Mouse (Mus musculus): ENCODE measurements at regions not wholly inside any gene's neighbourhood (a gene's known extent, or its start where the extent isn't known, plus 50 kb on each side); places are given as distances from the start of the nearest gene placed in this dataset.
A peak's percentile ranks its signal among the peaks of the same experiment; 100 is the strongest.

- DNase-seq (ENCODE audit: extremely low spot score), result no peak
Observed at GRCm38 (mm10) chr13:69182478-69182877, 183.1 kb upstream of the Adcy2 start.

- DNase-seq (ENCODE audit: extremely low spot score), result no peak
Observed at GRCm38 (mm10) chr13:69190661-69191060, 191.3 kb upstream of the Adcy2 start.

DNA sequence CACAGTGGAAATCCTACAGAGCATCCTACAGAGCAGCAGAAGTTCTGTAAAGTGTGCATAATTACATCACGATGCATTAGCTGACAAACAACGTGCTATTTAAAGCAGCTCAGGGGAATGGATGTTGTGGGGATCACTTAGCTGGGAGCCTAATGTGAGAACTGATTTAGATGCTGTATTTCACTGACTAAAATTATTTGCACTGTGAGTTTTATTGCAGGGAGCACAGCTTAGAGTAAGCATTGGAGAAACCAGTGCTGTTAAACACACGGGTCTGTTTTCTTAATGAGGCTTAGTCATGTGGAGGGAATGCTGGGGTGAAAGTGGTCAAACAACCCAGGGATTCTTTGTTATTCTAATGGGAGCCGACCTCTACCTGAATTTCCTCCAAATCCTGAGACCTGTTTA, 197.1 kb upstream of the Adcy2 start:
- no peak for DNase-seq (ENCODE audit: extremely low spot score)

DNA sequence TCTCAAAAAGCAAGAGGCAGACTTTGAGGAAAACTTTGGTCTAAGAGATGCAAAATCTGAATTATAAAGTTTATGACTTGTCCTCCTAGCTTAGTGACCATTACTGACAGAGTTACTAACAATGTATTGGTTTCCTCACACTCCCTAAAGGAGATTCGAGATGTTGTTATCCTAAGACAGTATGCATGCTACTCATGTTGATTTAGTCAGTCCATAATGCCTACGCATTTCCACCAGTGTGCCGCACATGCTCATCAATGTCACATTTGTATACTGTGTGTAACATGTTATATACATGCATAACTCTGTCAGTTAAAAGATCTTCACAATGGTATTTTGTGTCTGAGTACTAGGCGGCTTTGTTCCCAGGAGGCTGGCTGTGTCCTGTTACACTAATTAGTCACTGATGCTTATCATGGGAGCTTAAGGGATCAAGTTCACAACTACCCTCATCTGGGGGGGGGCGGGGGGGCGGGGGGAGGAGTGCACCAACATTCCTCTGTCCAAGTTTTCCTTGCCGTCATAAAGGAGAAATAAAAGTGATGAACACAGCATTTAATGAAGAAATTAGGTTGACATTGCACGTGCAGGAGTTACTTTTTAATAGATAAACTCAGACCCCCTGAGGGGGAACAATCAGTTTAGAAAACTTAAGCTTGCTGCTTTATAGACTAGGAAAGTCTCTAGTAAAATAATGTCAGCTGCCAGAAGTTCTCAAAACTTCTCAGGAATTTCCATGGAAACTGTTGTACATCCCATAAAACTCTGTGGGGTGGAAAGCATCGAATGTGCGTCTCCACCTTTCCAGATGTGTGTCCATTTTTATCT, 208.6 kb upstream of the Adcy2 start:
- DNase-seq (ENCODE audit: extremely low spot score), result no peak

DNA sequence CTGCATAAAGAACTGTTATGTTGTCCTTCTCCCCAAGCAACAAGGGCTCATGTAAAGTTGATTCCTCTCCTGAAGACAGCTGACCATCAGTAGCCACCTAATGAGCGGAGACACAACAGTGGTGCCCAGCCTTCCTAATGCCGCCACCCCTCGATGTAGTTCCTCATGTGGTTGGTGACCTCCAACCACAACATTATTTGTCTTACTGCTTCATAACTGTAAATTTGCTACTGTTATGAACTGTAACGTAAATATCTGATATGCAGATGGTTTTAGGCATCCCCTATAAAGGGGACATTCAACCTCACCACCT, 209.2 kb upstream of the Adcy2 start:
- DNase-seq (ENCODE audit: extremely low spot score), result no peak

GRCm38 (mm10) chr13:69216579-69216978, 217.2 kb upstream of the Adcy2 start:
- DNase-seq (ENCODE audit: extremely low spot score), result no peak

- peak; percentile 25 for DNase-seq (ENCODE audit: extremely low spot score)
Observed at GRCm38 (mm10) chr13:69220425-69220824, 221.1 kb upstream of the Adcy2 start.

- DNase-seq (ENCODE audit: extremely low spot score), result no peak
Observed at GRCm38 (mm10) chr13:69226538-69226937, 227.2 kb upstream of the Adcy2 start.

GRCm38 (mm10) chr13:69230361-69230943, 231.1 kb upstream of the Adcy2 start:
- DNase-seq (ENCODE audit: extremely low spot score), result no peak

GRCm38 (mm10) chr13:69236386-69236785, 237.0 kb upstream of the Adcy2 start:
- no peak for DNase-seq (ENCODE audit: extremely low spot score)

DNA sequence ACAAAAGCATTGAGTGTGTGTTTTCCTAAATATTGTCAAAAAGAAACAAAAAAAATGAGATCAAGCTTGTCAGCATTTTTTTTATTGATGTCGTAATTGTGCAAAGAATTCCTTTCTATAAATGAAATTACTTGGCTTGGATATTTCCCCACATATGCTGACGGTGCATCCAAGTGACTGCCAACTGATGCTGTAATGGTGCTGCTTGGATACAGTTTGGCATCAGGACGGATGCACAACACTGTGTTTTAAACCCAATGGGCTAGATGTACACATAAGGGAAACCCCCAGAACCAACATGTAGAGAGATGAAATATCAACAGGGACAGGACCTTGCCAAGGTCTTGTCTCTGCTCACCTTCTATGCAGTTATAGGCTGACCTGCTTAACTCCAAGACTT, 238.6 kb upstream of the Adcy2 start:
- no peak for DNase-seq (ENCODE audit: extremely low spot score)

DNA sequence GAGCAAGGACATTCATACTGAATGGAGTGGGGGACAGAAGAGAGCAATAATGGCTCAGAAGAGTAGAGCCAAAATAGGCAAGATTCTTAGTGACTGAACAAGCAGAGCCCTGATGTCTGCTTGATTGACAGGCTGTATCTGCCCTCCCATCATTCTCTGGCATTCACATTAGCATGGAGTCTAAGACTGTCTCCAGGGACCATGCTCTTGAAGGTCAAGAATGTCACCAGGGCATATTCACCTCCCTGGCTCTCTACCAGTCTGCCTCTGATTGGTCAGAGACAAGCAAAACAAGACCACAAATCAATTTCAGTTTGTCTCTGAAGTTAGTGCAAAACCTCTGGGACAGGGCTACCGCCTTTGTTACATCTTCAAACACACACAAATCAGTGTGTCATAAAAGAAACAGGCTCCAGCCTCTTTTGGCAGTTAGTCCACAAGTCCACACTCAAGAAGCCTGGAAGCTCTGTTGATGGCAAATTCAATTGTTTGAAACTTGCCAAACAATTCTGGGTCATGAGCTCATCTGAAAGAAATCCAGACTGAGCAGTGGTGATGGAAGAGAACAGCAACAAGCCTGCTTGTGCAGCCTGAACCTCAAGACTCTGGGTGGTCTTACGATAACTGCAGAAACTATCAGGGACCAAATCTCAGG, 240.0 kb upstream of the Adcy2 start:
- no peak for DNase-seq (ENCODE audit: extremely low spot score)

DNA sequence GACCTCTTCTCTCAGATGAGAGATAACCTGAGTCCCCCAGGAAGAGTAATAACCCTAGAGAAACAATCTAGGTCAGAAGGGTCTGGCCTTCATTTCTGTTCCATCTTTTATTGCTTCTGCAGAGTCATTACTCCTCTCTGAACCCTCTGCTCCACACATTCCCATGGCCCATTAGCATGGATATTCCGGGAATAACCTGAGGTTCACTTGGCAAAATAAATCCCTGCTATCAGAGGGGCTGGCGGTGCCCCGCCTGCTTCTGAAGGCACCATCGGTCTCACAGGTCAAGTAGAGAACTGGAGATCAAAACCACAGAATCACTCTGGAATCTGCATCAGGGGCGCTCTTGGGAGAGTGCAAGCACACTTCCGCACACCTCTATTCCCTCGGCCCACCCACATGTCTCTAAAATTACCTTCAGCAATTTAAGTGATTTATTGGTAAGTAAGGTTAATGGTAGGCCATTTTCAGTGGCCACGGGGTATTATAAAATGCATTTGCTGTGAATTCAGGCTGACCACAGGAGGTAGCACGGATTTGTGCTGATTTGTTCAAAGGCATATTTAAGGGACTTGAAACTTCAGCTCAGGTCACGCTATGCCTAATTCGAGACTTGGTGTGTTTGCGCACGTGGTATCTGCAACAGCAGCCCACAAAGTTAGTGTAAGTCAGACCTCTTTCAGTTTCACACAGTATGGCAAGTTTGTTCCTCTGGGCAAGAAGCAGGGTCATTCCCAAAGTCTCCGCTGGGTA, 243.4 kb upstream of the Adcy2 start:
- DNase-seq (ENCODE audit: extremely low spot score), result no peak

DNA sequence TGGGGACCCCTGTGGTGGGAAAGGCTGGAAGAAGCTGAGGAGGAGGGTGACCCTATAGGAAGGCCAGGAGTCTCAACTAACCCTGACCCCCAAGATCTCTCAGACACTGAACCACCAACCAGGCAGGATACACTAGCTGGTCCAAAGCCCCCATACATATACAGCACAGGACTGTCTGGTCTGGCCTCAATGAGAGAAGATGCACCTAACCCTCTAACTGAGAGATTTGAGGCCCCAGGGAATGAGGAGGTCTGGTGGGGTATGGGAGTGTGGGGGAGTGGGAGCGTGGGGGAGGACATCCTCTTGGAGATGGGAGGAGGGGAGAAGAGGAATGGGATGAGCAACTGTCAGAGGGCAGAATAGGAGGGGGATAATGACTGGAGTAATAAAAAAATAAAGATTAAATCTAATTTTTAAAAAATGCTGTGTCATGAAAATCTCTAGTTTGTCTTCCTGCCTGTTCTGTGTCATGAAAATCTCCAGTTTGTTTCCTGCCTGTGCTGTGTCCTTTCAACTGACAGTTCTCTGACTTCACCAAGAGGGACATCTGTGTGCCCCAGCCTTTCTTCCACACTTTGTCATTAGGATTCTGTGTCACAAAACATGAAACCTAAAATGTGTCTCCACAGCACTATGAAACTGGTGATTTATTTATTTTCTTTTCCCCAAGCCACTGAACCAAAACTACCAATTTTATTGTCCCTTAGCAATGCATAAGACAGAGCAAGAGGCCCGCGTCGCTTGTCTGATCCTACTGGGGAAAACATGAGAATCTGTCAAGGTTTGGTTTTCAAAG, 251.2 kb upstream of the Adcy2 start:
- no peak for DNase-seq (ENCODE audit: extremely low spot score)

- DNase-seq (ENCODE audit: extremely low spot score), result no peak
Observed at GRCm38 (mm10) chr13:69251130-69251561, 251.8 kb upstream of the Adcy2 start.

DNA sequence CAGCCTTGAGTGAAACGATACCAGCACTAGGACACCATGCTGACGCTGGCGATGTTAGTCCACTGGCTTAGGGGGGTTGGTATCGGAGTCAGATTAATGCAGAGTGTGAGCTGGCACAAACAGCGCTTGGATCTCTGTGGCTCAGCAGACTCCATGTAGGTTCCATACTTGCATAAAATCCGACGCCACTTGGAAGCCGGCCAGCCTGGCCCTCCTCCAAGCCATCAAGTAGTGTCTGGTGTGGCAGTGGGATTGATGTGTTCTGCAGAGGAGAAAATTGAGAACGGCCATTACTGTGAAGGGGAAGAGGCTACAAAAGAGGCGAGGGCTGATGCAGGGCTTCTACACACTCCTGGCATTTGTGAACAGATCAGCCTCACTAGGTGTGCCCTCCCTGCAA, 253.0 kb upstream of the Adcy2 start:
- no peak for DNase-seq (ENCODE audit: extremely low spot score)

GRCm38 (mm10) chr13:69260485-69260884, 261.1 kb upstream of the Adcy2 start:
- no peak for DNase-seq (ENCODE audit: extremely low spot score)

- no peak for DNase-seq (ENCODE audit: extremely low spot score)
Observed at GRCm38 (mm10) chr13:69260972-69261371, 261.6 kb upstream of the Adcy2 start.

DNA sequence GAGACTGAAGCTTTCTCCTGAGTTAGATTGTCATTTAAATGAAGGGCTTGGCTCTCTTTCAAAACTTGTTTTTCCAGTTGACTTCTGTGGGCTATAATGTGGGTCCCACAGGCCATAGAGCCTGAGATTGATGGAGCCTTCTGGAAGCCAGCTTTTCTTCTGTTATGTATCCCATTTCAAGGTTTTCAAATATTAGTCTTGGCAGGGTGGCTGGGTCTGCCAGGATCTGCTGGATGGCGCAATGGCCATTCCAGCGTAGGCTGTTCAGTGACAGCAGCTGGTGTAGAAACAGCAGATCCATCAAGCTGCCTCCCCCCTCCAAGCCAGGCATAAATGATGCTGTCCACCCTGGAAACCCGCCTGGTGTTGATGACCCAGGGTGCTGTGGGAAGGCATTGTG, 264.4 kb upstream of the Adcy2 start:
- DNase-seq (ENCODE audit: extremely low spot score), result no peak

GRCm38 (mm10) chr13:69266071-69266470, 266.7 kb upstream of the Adcy2 start:
- DNase-seq (ENCODE audit: extremely low spot score), result no peak

- no peak for DNase-seq (ENCODE audit: extremely low spot score)
Observed at GRCm38 (mm10) chr13:69272506-69272905, 261.0 kb upstream of the Nsun2 start.

DNA sequence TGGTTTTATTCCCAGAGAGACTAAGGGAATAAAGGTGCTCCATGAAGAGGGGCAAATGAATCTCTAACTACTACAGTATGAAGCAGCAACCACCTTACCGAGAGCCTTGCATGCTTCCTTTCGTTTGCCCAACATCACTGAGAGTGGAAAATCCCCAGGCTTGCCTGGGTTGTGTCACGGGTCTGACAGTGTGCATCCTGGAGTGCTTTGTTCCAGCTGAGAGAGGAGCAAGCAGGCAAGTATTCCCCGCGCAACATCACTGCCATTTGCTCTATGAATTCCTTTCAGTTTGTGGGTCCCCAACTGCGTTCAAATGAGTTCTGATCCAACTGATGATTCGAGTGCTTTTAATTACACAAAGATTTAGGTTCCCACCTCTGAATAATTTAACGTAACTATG, 253.9 kb upstream of the Nsun2 start:
- DNase-seq (ENCODE audit: extremely low spot score), result no peak

Measured in embryo, embryonic 9.5 days (tissue).